Mouse (Mus musculus) liver, embryonic 14.5 days (tissue): Measurements from ENCODE around the gene Gucy1b2. TPM values are rescaled to one million over a fixed set of nuclear protein-coding genes. Genes with fewer than 3 reads are reported as not detected.

Source experiments
- ATAC-seq: fragments of 200-750 bp; cut with Nextera tagmentation; 2 replicates; pipeline ENCODE4 v1.8.0; 2017; ENCODE audit warnings: moderate number of reproducible peaks, mild to moderate bottlenecking, moderate library complexity; ENCODE audit not compliant: insufficient read depth
- DNase-seq, 3 experiments: peaks; one replicate each; pipeline ENCODE4 v3.0.0-alpha.2; 2012 to 2013; ENCODE audit warnings: low read depth in 3 of 3, low spot score in 3 of 3
- H3K27ac ChIP-seq: fragments of 300-500 bp; sonication (generic); 2 replicates; pipeline ENCODE4 v1.5.1; 2014; ENCODE audit warnings: moderate library complexity, mild to moderate bottlenecking, control low read depth, inconsistent platforms
- H3K27me3 ChIP-seq: fragments of 300-500 bp; sonication (generic); 2 replicates; pipeline ENCODE4 v1.6.1; 2014; ENCODE audit warnings: mild to moderate bottlenecking, low read length, moderate library complexity; ENCODE audit not compliant: control insufficient read depth, insufficient read depth
- H3K36me3 ChIP-seq: fragments of 300-500 bp; sonication (generic); replicated peaks from 2 replicates; pipeline ENCODE4 v1.6.1; 2014; ENCODE audit warnings: low read depth; ENCODE audit not compliant: control insufficient read depth, insufficient read depth
- H3K4me1 ChIP-seq, 2 experiments: fragments of 200-500 bp in 1 of 2; fragments of 300-500 bp in 1 of 2; sonication (generic) in 1 of 2; replicated peaks; 2 replicates each; pipeline ENCODE4 v1.6.1; 2012 to 2014; ENCODE audit warnings: antibody characterized with exemption in 1 of 2, inconsistent platforms in 1 of 2, low read length in 1 of 2; ENCODE audit not compliant: control insufficient read depth in 2 of 2, insufficient read depth in 2 of 2
- H3K4me2 ChIP-seq: fragments of 300-500 bp; sonication (generic); 2 replicates; pipeline ENCODE4 v1.6.1; 2014; ENCODE audit warnings: low read depth, mild to moderate bottlenecking, control low read depth, moderate library complexity
- H3K4me3 ChIP-seq, 2 experiments: fragments of 200-500 bp in 1 of 2; fragments of 300-500 bp in 1 of 2; sonication (generic) in 1 of 2; 2 replicates each; pipeline ENCODE4 v1.5.1; 2012 to 2014; ENCODE audit warnings: low read depth in 2 of 2, low read length in 2 of 2, mild to moderate bottlenecking in 2 of 2, control low read depth in 1 of 2, inconsistent platforms in 1 of 2, moderate library complexity in 1 of 2; ENCODE audit not compliant: insufficient read depth in 1 of 2
- H3K9ac ChIP-seq: fragments of 300-500 bp; sonication (generic); replicated peaks from 2 replicates; pipeline ENCODE4 v1.6.1; 2014; ENCODE audit warnings: mild to moderate bottlenecking, control low read depth, moderate library complexity
- H3K9me3 ChIP-seq: fragments of 300-500 bp; sonication (generic); 2 replicates; pipeline ENCODE4 v1.6.1; 2016; ENCODE audit warnings: low read length, mixed read lengths; ENCODE audit not compliant: control insufficient read depth
- CTCF ChIP-seq: IDR thresholded peaks from 2 replicates; pipeline ENCODE4 v1.5.1; 2016; ENCODE audit warnings: antibody characterized with exemption, low read depth, control low read depth
- EP300 ChIP-seq: IDR thresholded peaks from 2 replicates; pipeline ENCODE4 v1.6.1; 2016; ENCODE audit warnings: antibody characterized with exemption, low read depth
- WGBS: fragments of 180-500 bp; shearing (Covaris S2); extraction: QIAGEN DNeasy Blood & Tissue Kit; methylation state at CpG from one replicate; pipeline ENCODE4 v1.1.7; 2014; ENCODE audit not compliant: insufficient replicate concordance; 5-methylcytosine and 5-hydroxymethylcytosine counted together
- polyA plus RNA-seq, 2 experiments: library from polyadenylated mRNA; depleted of rRNA in 1 of 2; stranded (reverse) in 1 of 2; unstranded in 1 of 2; fragments of >200 nt; fragmentation: Nextera tagmentation in 1 of 2; extraction: Ambion mirVana in 1 of 2; gene quantifications; 2 replicates each; pipeline versions ENCODE4 v1.2.1 to v1.2.3; 2012 to 2014

The Gucy1b2 gene
- polyA plus RNA-seq (2012; rRNA removed), result not detected in 2 replicates
- polyA plus RNA-seq (2014; fragmentation: Nextera tagmentation; extraction: Ambion mirVana), result not detected in 2 replicates

- Histone ChIP-seq H3K4me3 (no peak within 1 kb of the TSS), H3K4me1 (no peaks in the 10 kb centered on the region), H3K36me3 (no peaks in the 10 kb centered on the region), H3K4me2 (no peak within 1 kb of the TSS), H3K27me3 (no peaks in the 10 kb centered on the region), H3K27ac (no peak within 1 kb of the TSS), H3K9me3 (no peaks in the 10 kb centered on the region), H3K9ac (no peak within 1 kb of the TSS)
- no peak for ATAC-seq
- TF ChIP-seq CTCF (no peak), EP300 (no peak)
- WGBS, result 60% methylated on average over 9 of the region's 9 CpGs
- no peak for DNase-seq
Measured at GRCm38 (mm10) chr14:62456239-62456747, at the start of gene Gucy1b2. TSS of gene Gucy1b2 (minus strand) at chr14:62456289.

GRCm38 (mm10) chr14:62497391-62497790 lies 41.3 kb upstream of the Gucy1b2 start:
- no peak overlapping the region for H3K9ac ChIP-seq
- DNase-seq (no peak), ATAC-seq (no peak)
- H3K4me1 ChIP-seq, result no peaks in the 10 kb centered on the region
- H3K36me3 ChIP-seq, result no peaks in the 10 kb centered on the region
- H3K27ac ChIP-seq, result no peak overlapping the region
- no peak for TF ChIP-seq EP300
- no peak for TF ChIP-seq CTCF
- H3K4me3 ChIP-seq, result no peak overlapping the region
- H3K9me3 ChIP-seq, result no peaks in the 10 kb centered on the region
- WGBS, result 52% methylated on average over 7 of the region's 7 CpGs
- H3K27me3 ChIP-seq, result no peaks in the 10 kb centered on the region
- no peak overlapping the region for H3K4me2 ChIP-seq

- Histone ChIP-seq H3K9me3 (no peaks in the 10 kb centered on the region), H3K4me2 (no peak overlapping the region), H3K36me3 (no peaks in the 10 kb centered on the region), H3K27me3 (no peaks in the 10 kb centered on the region), H3K9ac (no peak overlapping the region), H3K4me3 (no peak overlapping the region), H3K27ac (no peak overlapping the region), H3K4me1 (no peaks in the 10 kb centered on the region)
- no peak for TF ChIP-seq EP300
- TF ChIP-seq CTCF, result no peak
- DNase-seq (no peak), ATAC-seq (no peak)
- WGBS, result 34% methylated on average over 1 of the region's 1 CpGs
Measured at GRCm38 (mm10) chr14:62496501-62496900, 40.4 kb upstream of the Gucy1b2 start.

- H3K9ac ChIP-seq, result no peak overlapping the region
- no peak for ATAC-seq
- no peaks in the 10 kb centered on the region for H3K27me3 ChIP-seq
- H3K9me3 ChIP-seq, result no peaks in the 10 kb centered on the region
- H3K36me3 ChIP-seq, result no peaks in the 10 kb centered on the region
- DNase-seq, result no peak
- TF ChIP-seq CTCF (no peak), EP300 (no peak)
- H3K27ac ChIP-seq, result no peak overlapping the region
- no peaks in the 10 kb centered on the region for H3K4me1 ChIP-seq
- no peak overlapping the region for H3K4me3 ChIP-seq
- H3K4me2 ChIP-seq, result no peak overlapping the region
- 61% methylated on average over 5 of the region's 5 CpGs for WGBS
Measured at GRCm38 (mm10) chr14:62493456-62493855, 37.4 kb upstream of the Gucy1b2 start.

- DNase-seq (peak in 2 of 3 experiments; percentile 14), ATAC-seq (no peak)
- H3K4me3 ChIP-seq, result no peak overlapping the region
- H3K27ac ChIP-seq, result no peak overlapping the region
- H3K4me2 ChIP-seq, result no peak overlapping the region
- H3K27me3 ChIP-seq, result no peaks in the 10 kb centered on the region
- H3K9me3 ChIP-seq, result no peaks in the 10 kb centered on the region
- 31% methylated on average over 16 of the region's 16 CpGs for WGBS
- H3K36me3 ChIP-seq, result no peaks in the 10 kb centered on the region
- TF ChIP-seq CTCF, result peak; percentile 87
- no peak for TF ChIP-seq EP300
- H3K4me1 ChIP-seq, result no peaks in the 10 kb centered on the region
- no peak overlapping the region for H3K9ac ChIP-seq
Measured at GRCm38 (mm10) chr14:62492196-62492850, 36.2 kb upstream of the Gucy1b2 start.
